Mouse (Mus musculus) midbrain, embryonic 13.5 days (tissue): ENCODE results near the gene Elovl5. TPM values are rescaled to one million over a fixed set of nuclear protein-coding genes. Genes with fewer than 3 reads are reported as not detected.
A peak's percentile ranks its signal among the peaks of the same experiment; 100 is the strongest.

ENCODE experiments used
- ATAC-seq: fragments of 200-750 bp; cut with Nextera tagmentation; 2 replicates; pipeline ENCODE4 v1.8.0; 2017; ENCODE audit warnings: mild to moderate bottlenecking, moderate TSS enrichment, moderate library complexity
- H3K27ac ChIP-seq: fragments of 300-500 bp; sonication (generic); 2 replicates; pipeline ENCODE4 v1.5.1; 2015; ENCODE audit warnings: inconsistent platforms, mild to moderate bottlenecking, moderate library complexity
- H3K27me3 ChIP-seq: fragments of 300-500 bp; sonication (generic); 2 replicates; pipeline ENCODE4 v1.6.1; 2015; ENCODE audit warnings: mild to moderate bottlenecking, inconsistent platforms
- H3K36me3 ChIP-seq: fragments of 300-500 bp; sonication (generic); 2 replicates; pipeline ENCODE4 v1.6.1; 2015; ENCODE audit warnings: mild to moderate bottlenecking, inconsistent platforms
- H3K4me1 ChIP-seq: fragments of 300-500 bp; sonication (generic); replicated peaks from 2 replicates; pipeline ENCODE4 v1.6.1; 2015; ENCODE audit warnings: inconsistent platforms
- H3K4me2 ChIP-seq: fragments of 300-500 bp; sonication (generic); replicated peaks from 2 replicates; pipeline ENCODE4 v1.6.1; 2015; ENCODE audit warnings: moderate library complexity, mild to moderate bottlenecking, inconsistent platforms
- H3K4me3 ChIP-seq: fragments of 300-500 bp; sonication (generic); replicated peaks from 2 replicates; pipeline ENCODE4 v1.5.1; 2015; ENCODE audit warnings: mild to moderate bottlenecking, inconsistent platforms
- H3K9ac ChIP-seq: fragments of 300-500 bp; sonication (generic); replicated peaks from 2 replicates; pipeline ENCODE4 v1.6.1; 2015; ENCODE audit warnings: mild to moderate bottlenecking, inconsistent platforms
- H3K9me3 ChIP-seq: fragments of 300-500 bp; sonication (generic); 2 replicates; pipeline ENCODE4 v1.6.1; 2016; ENCODE audit warnings: mild to moderate bottlenecking, inconsistent platforms
- WGBS: fragments of 180-500 bp; shearing (Covaris S2); methylation state at CpG from one replicate; pipeline ENCODE4 v1.1.7; 2015; 5-methylcytosine and 5-hydroxymethylcytosine counted together
- polyA plus RNA-seq: library from polyadenylated mRNA; unstranded; fragments of >200 nt; fragmentation: Nextera tagmentation; extraction: Ambion mirVana; gene quantifications from 2 replicates; pipeline ENCODE4 v1.2.1, GENCODE M21; 2015

Gene Elovl5
- polyA plus RNA-seq, 1 experiment from 2014 or later: 53.4 TPM

DNA sequence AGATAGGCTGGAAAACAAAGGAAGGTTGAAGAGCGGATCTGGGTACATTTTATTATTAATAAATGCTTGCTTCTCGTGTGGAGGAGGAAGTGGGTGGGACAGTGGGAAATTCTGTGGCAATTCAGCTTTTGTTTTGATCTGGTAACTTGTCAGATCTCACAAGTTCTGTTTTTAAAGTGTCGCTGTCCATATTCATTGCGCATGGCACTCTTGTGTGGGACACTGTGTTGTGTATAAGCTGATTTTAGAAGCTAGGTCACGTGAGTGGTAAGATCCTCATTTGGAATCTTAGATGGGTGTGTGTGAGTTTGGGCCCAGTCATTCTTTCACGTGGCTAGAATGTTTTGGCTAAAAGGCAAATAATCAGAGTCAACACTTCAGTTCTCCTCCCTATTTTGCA lies 44.2 kb downstream of the Elovl5 start:
- H3K9ac ChIP-seq: no peak overlapping the region
- ATAC-seq: no peak
- no peak overlapping the region for H3K4me3 ChIP-seq
- H3K9me3 ChIP-seq: no peaks in the 10 kb centered on the region
- H3K27me3 ChIP-seq: no peaks in the 10 kb centered on the region
- H3K4me2 ChIP-seq: no peak overlapping the region
- no peak overlapping the region for H3K27ac ChIP-seq
- peaks cover 16% of the 10 kb centered on the region for H3K36me3 ChIP-seq
- 80% methylated on average over 6 of the region's 6 CpGs for WGBS
- H3K4me1 ChIP-seq: peaks cover 23% of the 10 kb centered on the region

DNA sequence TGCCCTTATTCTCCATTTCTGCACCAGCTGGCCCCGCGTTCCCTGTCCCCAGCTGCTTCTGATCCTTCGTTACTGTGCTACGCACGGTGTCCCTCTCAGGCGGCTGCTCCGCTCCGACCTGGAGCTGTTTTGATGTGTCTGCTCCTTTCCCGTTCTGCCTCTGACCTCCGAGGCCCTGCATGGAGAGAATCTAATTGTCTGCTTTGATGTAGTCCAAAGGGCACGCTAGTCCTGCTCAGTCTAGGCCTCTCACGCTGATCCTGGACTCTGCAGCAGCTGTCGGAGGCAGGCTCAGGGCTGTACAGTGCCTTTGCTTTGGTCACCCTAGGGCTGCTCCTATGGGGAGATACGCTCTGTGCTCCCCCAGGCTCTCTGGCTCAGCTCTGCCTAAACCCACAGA lies 46.9 kb downstream of the Elovl5 start:
- H3K4me1 ChIP-seq: peaks cover 23% of the 10 kb centered on the region
- no peak overlapping the region for H3K4me3 ChIP-seq
- no peak overlapping the region for H3K4me2 ChIP-seq
- no peaks in the 10 kb centered on the region for H3K9me3 ChIP-seq
- ATAC-seq: peak; percentile 93
- peaks cover 3% of the 10 kb centered on the region for H3K36me3 ChIP-seq
- no peaks in the 10 kb centered on the region for H3K27me3 ChIP-seq
- WGBS: 26% methylated on average over 14 of the region's 14 CpGs
- H3K27ac ChIP-seq: peak overlapping the region; percentile 70
- H3K9ac ChIP-seq: peak overlapping the region; percentile 42

DNA sequence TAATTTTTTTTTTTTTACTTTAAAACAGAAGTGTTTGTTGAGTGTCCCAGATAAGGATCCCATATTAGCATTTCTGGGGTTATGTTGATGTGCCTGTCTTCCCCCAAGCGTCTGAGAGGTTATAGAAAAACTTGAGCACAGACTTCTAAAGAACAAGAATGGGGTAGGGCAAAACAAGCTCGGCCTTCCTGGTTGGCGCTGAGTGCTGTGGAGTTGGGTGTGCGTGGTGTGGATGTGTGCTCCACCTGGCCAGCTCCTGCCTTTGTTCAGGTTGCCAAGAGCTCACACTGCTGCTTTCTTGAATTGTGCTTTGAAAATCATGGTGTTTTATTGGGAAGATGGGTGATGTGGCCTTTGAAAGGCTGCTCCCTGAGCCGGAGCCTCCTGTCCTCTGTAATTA lies 48.1 kb downstream of the Elovl5 start:
- no peak for ATAC-seq
- 73% methylated on average over 5 of the region's 5 CpGs for WGBS

DNA sequence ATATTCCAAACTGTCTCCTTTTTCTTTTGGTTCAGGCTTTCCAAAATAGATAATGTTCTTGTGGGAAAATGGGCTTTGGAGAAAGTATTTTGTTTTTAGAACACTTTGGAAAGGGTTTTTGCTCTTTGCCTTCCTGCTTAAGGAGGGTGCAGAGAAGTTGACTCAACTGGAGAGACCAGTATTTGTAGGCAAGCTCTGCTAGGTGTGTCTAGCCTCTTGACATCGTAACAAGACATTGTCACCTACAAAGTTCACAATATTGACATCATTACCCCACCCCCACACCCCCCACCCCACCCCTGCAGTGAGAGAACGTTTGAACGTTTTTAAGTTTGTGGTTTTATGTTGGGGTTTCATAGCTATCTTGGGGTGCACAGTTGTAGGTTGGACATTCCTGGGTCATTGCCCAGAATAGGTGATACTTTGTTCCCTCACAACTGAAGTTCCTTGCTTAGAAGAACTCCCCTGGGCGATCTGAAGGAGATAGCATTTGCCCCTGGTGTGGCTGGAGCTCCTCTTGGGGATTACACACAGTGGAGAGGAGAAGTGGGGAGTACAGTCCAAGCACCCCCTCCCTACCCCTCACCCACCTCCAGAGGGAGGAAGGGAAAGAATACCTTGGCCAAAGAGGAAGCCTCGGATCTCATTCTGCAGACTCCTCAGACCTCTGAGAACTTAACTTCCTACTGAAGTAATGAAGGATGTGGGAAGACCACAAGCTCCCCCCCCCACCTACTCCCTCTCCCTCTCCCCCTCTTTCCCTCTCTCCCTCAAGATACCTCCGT lies 48.8 kb downstream of the Elovl5 start:
- H3K9ac ChIP-seq: no peak overlapping the region
- H3K27me3 ChIP-seq: no peaks in the 10 kb centered on the region
- no peak for ATAC-seq
- H3K4me1 ChIP-seq: peaks cover 20% of the 10 kb centered on the region
- 91% methylated on average over 6 of the region's 6 CpGs for WGBS
- H3K4me3 ChIP-seq: no peak overlapping the region
- H3K36me3 ChIP-seq: peaks cover under 1% of the 10 kb centered on the region
- no peak overlapping the region for H3K4me2 ChIP-seq
- H3K27ac ChIP-seq: no peak overlapping the region
- H3K9me3 ChIP-seq: no peaks in the 10 kb centered on the region

More for the DNA sequence above, 48.1 kb downstream of the Elovl5 start:
- H3K4me1 ChIP-seq: peaks cover 23% of the 10 kb centered on the region
- H3K36me3 ChIP-seq: peaks cover 3% of the 10 kb centered on the region
- no peak overlapping the region for H3K4me3 ChIP-seq
- no peak overlapping the region for H3K9ac ChIP-seq
- no peaks in the 10 kb centered on the region for H3K9me3 ChIP-seq
- H3K27me3 ChIP-seq: no peaks in the 10 kb centered on the region
- H3K27ac ChIP-seq: no peak overlapping the region
- no peak overlapping the region for H3K4me2 ChIP-seq

DNA sequence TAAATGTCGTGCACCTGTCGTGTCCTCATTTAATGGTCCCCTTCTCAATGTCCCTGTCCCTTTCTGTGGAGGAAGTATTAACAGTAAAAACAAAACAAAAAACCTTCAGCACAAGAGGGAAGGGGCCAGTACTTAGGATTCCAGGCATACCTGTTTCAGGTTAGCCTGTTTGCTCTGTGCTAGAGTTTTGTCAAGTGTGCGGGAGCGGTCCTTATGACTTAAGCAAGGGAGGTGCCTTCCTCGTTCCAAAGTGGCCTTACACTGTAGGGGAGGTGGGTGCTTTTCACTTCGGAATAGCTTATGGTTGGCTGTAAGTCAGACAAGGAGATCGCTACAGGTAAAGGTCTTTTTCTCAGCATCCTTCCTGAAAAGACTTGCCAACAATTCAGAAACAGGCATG lies 49.7 kb downstream of the Elovl5 start:
- H3K27me3 ChIP-seq: no peaks in the 10 kb centered on the region
- H3K4me3 ChIP-seq: no peak overlapping the region
- H3K9ac ChIP-seq: no peak overlapping the region
- no peaks in the 10 kb centered on the region for H3K9me3 ChIP-seq
- H3K4me1 ChIP-seq: peaks cover 20% of the 10 kb centered on the region
- no peaks in the 10 kb centered on the region; the same call in 1 of the 2 replicates for H3K36me3 ChIP-seq
- no peak overlapping the region for H3K27ac ChIP-seq
- ATAC-seq: no peak
- WGBS: 95% methylated on average over 7 of the region's 7 CpGs
- no peak overlapping the region for H3K4me2 ChIP-seq

DNA sequence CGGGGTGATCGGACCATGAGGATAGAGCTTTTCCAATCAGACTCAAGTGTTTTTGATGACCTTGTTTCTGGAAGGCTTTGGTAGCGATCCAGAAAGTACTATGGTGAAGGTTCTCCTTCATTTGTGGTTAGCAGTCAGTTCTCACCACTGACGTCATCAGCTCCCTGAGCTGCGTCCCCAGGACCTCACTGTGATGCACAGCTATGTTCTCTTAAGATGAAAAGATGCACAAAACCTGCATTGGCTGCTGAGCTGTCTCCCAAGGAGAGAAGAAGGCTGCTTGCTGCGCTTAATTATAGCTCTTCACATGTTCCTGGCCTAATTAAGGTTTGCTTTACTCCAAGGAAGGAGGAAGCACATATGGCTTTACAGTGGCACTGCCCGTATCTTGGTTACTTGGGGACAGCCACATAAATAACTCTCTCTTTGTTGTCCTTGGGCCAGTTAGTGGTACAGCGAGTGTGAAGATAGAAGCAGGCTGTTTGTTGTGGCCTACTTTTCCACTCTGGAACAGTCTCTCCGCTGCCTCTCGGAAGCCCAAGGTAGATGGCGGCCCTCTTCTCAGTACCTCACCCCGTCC lies 50.5 kb downstream of the Elovl5 start:
- 94% methylated on average over 12 of the region's 12 CpGs for WGBS
- Histone ChIP-seq H3K27me3 (no peaks in the 10 kb centered on the region), H3K4me3 (no peak overlapping the region), H3K27ac (no peak overlapping the region), H3K9me3 (no peaks in the 10 kb centered on the region), H3K4me1 (peaks cover 20% of the 10 kb centered on the region), H3K4me2 (no peak overlapping the region), H3K9ac (no peak overlapping the region), H3K36me3 (no peaks in the 10 kb centered on the region; the same call in 1 of the 2 replicates)
- ATAC-seq: no peak

DNA sequence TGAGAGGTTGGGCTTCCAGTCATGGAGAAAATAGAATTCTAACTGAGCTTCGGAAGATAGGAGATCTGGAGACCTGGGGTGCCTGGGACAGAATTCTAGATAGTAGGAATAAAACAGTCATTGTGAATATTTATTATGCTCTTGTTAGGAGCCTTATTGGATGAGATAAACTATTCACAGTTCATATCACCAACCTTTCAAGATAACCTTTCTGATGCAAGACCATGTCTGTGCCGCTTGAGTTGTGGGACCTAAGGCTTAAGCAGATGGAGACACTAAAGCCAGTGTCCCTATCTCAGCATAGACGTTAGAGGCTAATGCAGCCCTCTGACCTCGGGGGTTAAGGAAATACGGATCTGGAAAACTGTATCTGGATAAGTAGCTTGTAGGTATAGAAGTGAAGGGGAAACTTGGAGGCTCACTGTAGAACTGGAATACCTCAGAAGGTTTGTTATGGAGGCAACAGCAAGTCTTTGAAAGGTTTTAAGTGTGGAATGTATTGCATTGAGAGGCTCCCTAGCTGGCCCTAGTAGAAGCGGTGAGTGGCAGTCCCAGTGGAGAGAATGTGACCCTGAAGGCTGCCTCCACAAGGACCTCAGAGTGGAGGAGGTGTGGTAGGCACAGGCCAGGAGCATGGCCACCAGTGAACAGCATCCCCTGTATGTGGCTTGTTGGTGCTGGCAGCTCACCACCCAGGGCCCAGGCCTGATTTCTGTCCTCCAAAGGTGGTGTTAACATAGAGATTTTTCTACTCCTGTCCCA lies 52.2 kb downstream of the Elovl5 start:
- Histone ChIP-seq H3K36me3 (no peaks in the 10 kb centered on the region), H3K4me2 (no peak overlapping the region), H3K9ac (no peak overlapping the region), H3K27me3 (no peaks in the 10 kb centered on the region), H3K27ac (no peak overlapping the region), H3K9me3 (no peaks in the 10 kb centered on the region), H3K4me3 (no peak overlapping the region), H3K4me1 (peaks cover 10% of the 10 kb centered on the region)
- WGBS: 92% methylated on average over 6 of the region's 6 CpGs
- ATAC-seq: no peak

DNA sequence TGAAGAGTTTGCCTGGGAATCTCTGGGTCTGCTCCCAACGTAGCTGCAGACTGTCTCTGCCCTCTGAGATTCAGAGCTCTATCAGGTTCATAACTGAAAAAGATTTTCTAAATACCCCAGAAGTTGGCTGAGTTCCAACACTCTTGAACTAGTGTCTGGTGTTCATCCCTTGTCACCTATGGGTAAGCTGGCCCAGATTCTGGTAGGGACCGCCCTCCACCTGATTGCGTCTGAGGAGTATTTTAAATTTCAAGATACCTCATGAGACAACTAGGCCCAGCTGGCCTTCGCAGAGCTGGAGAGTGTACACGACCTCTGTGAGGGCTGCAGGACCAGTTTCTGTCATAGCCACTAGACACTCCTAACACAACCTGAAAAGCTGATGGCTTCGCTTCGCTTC lies 61.8 kb downstream of the Elovl5 start:
- Histone ChIP-seq H3K36me3 (peaks cover 70% of the 10 kb centered on the region), H3K4me2 (no peak overlapping the region), H3K9ac (no peak overlapping the region), H3K27ac (no peak overlapping the region), H3K27me3 (no peaks in the 10 kb centered on the region), H3K4me1 (no peaks in the 10 kb centered on the region), H3K4me3 (no peak overlapping the region), H3K9me3 (no peaks in the 10 kb centered on the region)
- ATAC-seq: no peak
- 95% methylated on average over 7 of the region's 7 CpGs for WGBS

DNA sequence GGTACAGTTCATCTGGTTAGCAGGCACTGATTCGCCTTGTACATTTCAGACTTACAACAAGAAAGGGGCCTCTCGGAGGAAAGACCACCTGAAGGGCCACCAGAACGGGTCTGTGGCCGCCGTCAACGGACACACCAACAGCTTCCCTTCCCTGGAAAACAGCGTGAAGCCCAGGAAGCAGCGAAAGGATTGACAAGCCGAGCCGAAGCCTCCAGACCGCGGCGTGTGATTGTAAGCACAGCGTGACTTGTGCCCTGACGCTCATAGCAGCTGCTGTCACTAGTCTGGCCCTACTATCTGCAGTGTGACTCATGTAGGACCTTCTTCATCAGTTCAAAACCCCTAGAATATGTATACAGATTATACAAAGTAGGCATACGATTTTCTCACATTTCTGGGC lies 65.5 kb downstream of the Elovl5 start:
- Histone ChIP-seq H3K9ac (no peak overlapping the region), H3K9me3 (no peaks in the 10 kb centered on the region), H3K4me2 (no peak overlapping the region), H3K4me1 (no peaks in the 10 kb centered on the region), H3K27ac (no peak overlapping the region), H3K36me3 (peaks cover 63% of the 10 kb centered on the region), H3K4me3 (no peak overlapping the region), H3K27me3 (no peaks in the 10 kb centered on the region)
- WGBS: 89% methylated on average over 16 of the region's 16 CpGs
- ATAC-seq: no peak

DNA sequence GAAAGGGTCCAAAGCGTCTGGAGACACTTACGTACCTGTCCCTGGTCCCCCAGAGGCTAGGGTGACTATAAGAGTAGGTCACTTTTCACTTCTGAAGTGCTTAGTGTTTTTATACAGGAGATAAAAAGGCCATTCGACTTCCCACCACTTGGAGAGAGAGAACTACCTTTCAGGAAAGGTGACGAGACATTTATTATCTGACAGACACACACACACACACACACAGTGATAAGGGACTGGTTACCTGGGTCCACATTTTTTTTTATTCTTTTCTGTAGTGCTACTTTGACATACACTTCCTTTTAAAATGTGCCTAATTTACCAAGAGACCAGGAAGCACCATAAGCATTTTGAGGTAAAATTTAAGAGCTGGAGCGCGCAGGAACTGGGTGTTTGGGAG lies 66.4 kb downstream of the Elovl5 start:
- Histone ChIP-seq H3K9ac (no peak overlapping the region), H3K27ac (no peak overlapping the region), H3K4me1 (no peaks in the 10 kb centered on the region), H3K27me3 (no peaks in the 10 kb centered on the region), H3K36me3 (peaks cover 59% of the 10 kb centered on the region), H3K4me3 (no peak overlapping the region), H3K4me2 (no peak overlapping the region), H3K9me3 (no peaks in the 10 kb centered on the region)
- ATAC-seq: no peak
- 90% methylated on average over 6 of the region's 6 CpGs for WGBS

DNA sequence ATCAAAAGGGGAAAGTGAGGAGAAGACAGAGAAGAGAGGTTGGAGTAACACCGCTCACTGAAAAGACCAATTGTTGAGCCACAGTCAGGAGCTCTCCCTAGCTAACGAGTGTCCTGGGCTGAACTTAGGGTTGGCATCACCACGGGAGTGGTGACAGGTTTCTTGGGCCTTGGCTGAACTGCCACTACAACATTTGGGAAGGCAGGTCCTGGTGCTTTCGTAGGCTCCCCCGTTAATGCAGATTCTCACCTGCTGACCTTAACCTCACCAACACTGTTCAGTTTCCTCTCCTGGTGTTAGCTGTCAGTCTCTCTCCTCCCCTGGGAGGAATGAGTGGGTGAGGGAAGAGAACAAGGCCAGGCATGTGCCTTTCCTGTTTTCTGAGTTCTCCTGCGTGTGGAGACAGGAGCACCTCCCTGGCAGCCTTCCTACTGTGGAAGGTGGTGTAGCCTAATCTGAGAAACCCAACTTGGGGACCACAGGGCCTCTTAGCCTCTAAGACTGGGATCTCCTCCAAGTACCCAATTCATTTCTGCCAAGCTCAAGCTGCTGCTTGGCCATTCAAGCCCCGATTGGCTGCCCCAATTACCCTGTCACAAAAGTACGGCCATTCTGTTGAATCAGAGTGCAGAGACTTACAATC lies 69.1 kb downstream of the Elovl5 start:
- Histone ChIP-seq H3K27ac (no peak overlapping the region), H3K27me3 (no peaks in the 10 kb centered on the region), H3K36me3 (peaks cover 34% of the 10 kb centered on the region), H3K4me1 (no peaks in the 10 kb centered on the region), H3K4me3 (no peak overlapping the region), H3K4me2 (no peak overlapping the region), H3K9ac (no peak overlapping the region), H3K9me3 (no peaks in the 10 kb centered on the region)
- no peak for ATAC-seq
- WGBS: 83% methylated on average over 8 of the region's 8 CpGs

DNA sequence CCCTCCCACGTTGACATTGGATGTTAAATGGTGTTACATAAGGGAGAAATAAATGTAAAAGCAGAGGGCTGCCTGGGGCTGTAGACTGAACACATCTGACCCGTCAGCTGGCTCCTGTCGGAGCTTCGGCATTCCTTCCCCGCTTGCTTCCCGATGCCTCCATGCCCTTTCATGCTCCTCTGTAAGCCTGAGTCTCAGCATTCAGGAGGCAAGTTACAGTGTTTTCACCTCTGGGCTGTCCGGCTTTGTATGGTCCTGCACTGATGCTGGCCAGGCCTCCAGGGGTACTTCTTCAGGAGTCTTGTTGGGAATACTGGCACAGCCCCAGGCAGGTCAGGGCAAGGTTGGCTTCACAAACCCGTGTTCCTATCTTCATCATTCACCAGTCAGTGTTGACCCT lies 72.5 kb downstream of the Elovl5 start:
- 80% methylated on average over 8 of the region's 8 CpGs for WGBS
- Histone ChIP-seq H3K27ac (no peak overlapping the region), H3K4me2 (no peak overlapping the region), H3K9me3 (no peaks in the 10 kb centered on the region), H3K4me1 (no peaks in the 10 kb centered on the region), H3K27me3 (no peaks in the 10 kb centered on the region), H3K4me3 (no peak overlapping the region), H3K36me3 (peaks cover 7% of the 10 kb centered on the region; the same call in 1 of the 2 replicates), H3K9ac (no peak overlapping the region)
- no peak for ATAC-seq
